In genomic region chr4:139281791-139282345, GRCm38 (mm10) we compare ENCODE assay signal across 17 mouse cellular contexts. TPM values are rescaled to one million over a fixed set of nuclear protein-coding genes. Genes with fewer than 3 reads are reported as not detected.
A peak's percentile ranks its signal among the peaks of the same experiment; 100 is the strongest.
DNase-seq lines count a peak whose midpoint lies in the region; TF ChIP-seq lines count a peak whose summit lies in the region.
"Had no signal": no experiment of that assay in that cellular context is flagged by ENCODE, and none has a peak within 500 bp of the region (broad histone marks: within the 10 kb centered on the region; RNA-seq: fewer than 3 reads in every experiment).

No protein-coding gene starts in this region.

- DNase-seq in gastrocnemius, adult 2 months, result peak; percentile 74
- DNase-seq in gastrocnemius, postnatal 14 days, result no peak
- DNase-seq in kidney, adult 2 months, result peak; percentile 64
- peak; percentile 62 for DNase-seq in kidney, postnatal 10 days
- peak; percentile 54 for DNase-seq in mesoderm, embryonic 11.5 days (ENCODE audit: low read depth, low spot score)
- DNase-seq in layer of hippocampus, adult 8-10 months (ENCODE audit: low spot score in 2 of 2), result no peak
- DNase-seq in adrenal gland, postnatal 36 days, result no peak
- DNase-seq: cerebellum, adult 2 months; liver, embryonic 13.5 days; lung, embryonic 14.5 days; lung, postnatal 36 days; thymus, postnatal 4 days had no signal

- TF ChIP-seq POLR2A in kidney, adult 2 months (IDR thresholded peaks at IDR 0.05; ENCODE audit: low read depth, low read length), result no peak

- intact Hi-C loops in gastrocnemius, adult 2 months (cut with DNase I), result loop anchor here (10.0 kb wide), 1 partner anchor 67 kb away; no protein-coding TSS in a partner anchor
- intact Hi-C loops in gastrocnemius, postnatal 14 days (cut with DNase I; ENCODE audit: low total_unique reads), result no loop called here

- peaks cover 3% of the 10 kb centered on the region; the same call in 1 of the 2 replicates for H3K4me1 ChIP-seq in kidney, adult 2 months (ENCODE audit: control insufficient read depth, insufficient read depth, low read length)
- H3K4me1 ChIP-seq: liver, embryonic 13.5 days had no signal

- no peak for TF ChIP-seq CTCF in gastrocnemius, adult 2 months (IDR thresholded peaks at IDR 0.05)
- no peak for TF ChIP-seq CTCF in kidney, adult 2 months (conservative IDR thresholded peaks at IDR 0.05; ENCODE audit: insufficient read depth, insufficient read length, low read depth, low read length)

- WGBS in kidney, adult 2 months, result 51% methylated on average over 16 of the region's 16 CpGs

- H3K4me3 ChIP-seq in gastrocnemius, adult 2 months, result no peak overlapping the region
- no peak overlapping the region for H3K4me3 ChIP-seq in kidney, adult 2 months (ENCODE audit: insufficient read depth, low read depth, low read length)
- H3K4me3 ChIP-seq: forebrain, embryonic 12.5 days; heart, embryonic 13.5 days; hindbrain, embryonic 15.5 days; limb, embryonic 12.5 days; liver, embryonic 13.5 days had no signal

- H3K27ac ChIP-seq in gastrocnemius, adult 2 months, result peak overlapping the region; percentile 88
- peak overlapping the region; percentile 49 for H3K27ac ChIP-seq in kidney, adult 2 months (ENCODE audit: insufficient read depth, low read depth, low read length)
- H3K27ac ChIP-seq: forebrain, embryonic 12.5 days; hindbrain, embryonic 15.5 days; liver, embryonic 13.5 days had no signal

- H3K36me3 ChIP-seq in kidney, adult 2 months (ENCODE audit: control insufficient read depth, insufficient read depth, low read length), result no peaks in the 10 kb centered on the region; the same call in 1 of the 2 replicates

- no peaks in the 10 kb centered on the region for H3K27me3 ChIP-seq in kidney, adult 2 months (replicated peaks; ENCODE audit: control insufficient read depth, insufficient read depth, low read length)
- H3K27me3 ChIP-seq: CH12.LX; forebrain, embryonic 12.5 days; heart, embryonic 13.5 days; hindbrain, embryonic 15.5 days; limb, embryonic 12.5 days; liver, embryonic 13.5 days had no signal

RNA-seq across cellular contexts. Expression of gene Pqlc2, which starts 28.6 kb away (rescaled TPM):
- total RNA-seq in gastrocnemius, adult 2 months (2021), result 1 to 10 TPM; 4.9 to 7.2 TPM
- 1 to 10 TPM; 6.0 to 6.4 TPM for total RNA-seq in gastrocnemius, postnatal 14 days (2021)
- 63.3 and 71.7 TPM in 2 replicates for polyA plus RNA-seq in kidney, adult 2 months (2012; rRNA removed)
- 10 to 100 TPM; 13.0 to 17.7 (median 16.4) TPM for total RNA-seq in layer of hippocampus, adult 8-10 months (2022)
- 1 to 10 TPM; 7.9 to 9.4 TPM for total RNA-seq in adrenal gland, postnatal 36 days (2021)

RNA-seq across cellular contexts. Expression of gene Akr7a5, which starts 28.7 kb away (rescaled TPM):
- 10 to 100 TPM; 31.2 to 34.7 TPM for total RNA-seq in gastrocnemius, adult 2 months (2021)
- 10 to 100 TPM; 34.2 to 37.4 TPM for total RNA-seq in gastrocnemius, postnatal 14 days (2021)
- polyA plus RNA-seq in kidney, adult 2 months (2012; rRNA removed), result 245 and 280 TPM in 2 replicates
- 10 to 100 TPM; 25.5 to 34.0 (median 30.5) TPM for total RNA-seq in layer of hippocampus, adult 8-10 months (2022)
- total RNA-seq in adrenal gland, postnatal 36 days (2021), result 10 to 100 TPM; 65.8 to 69.2 TPM

Comparison
In these comparisons a context has a peak if more than half of its experiments do, and no peak if none do; other contexts are left out.
1. DNase-seq: peak in gastrocnemius, adult 2 months (single experiment), kidney, adult 2 months (single experiment), kidney, postnatal 10 days (single experiment) and mesoderm, embryonic 11.5 days (single experiment); none in gastrocnemius, postnatal 14 days (single experiment), layer of hippocampus, adult 8-10 months (0 of 2) and adrenal gland, postnatal 36 days (0 of 2).